Mouse (Mus musculus): ENCODE data around the gene Ugt2b1. TPM values are rescaled to one million over a fixed set of nuclear protein-coding genes. Genes with fewer than 3 reads are reported as not detected.

Gene Ugt2b1
- not detected for total RNA-seq (2023)

DNA sequence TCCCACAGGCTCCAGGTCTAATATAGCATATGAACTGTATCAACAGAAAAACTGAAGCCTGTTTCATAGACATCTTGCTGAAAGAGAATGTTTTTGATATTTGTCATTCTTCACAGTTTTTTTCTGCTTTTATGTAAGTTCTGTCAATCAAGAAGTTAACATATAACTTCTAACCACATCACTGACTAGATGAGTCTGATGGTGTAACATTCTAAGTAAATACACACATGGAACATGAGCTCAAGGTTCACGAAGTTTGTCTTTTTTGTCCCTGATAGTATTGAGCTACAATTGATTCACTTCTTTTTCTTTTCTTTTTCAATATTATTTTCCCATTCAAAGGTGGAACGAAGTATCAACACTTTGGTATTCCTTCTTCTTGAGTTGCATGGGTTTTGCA is at the start of gene Ugt2b1:
Gene Ugt2b1 (minus strand): TSS at position 105 of the 400 bp plus-strand sequence.

DNA sequence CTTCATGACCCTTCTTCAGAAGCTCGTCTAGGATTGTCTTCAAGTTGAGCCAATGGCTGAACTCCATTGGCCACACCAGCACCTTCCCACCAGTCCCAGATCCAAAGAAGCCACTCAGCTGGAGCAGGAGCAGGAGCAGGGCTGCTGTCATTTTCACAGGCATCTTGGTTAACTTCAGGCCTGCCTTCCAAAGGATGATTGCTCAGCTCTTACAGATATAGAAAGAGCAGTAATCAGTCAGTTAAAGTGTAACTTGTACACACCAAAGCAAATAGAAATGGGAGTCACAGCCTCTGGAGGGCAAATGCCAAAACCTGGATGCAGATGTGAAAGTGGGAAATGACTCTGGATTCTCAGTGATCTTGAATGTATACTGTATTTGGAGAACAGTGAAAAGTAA is 19.6 kb downstream of the Ugt2b1 start, which contains the start of gene Ugt2b34:
Gene Ugt2b34 (minus strand): TSS at position 180 of the 400 bp plus-strand sequence.

Other genes starting within 250 kb of the Ugt2b1 start
- gene Tmprss11e, start 180.7 kb downstream of the Ugt2b1 start, total RNA-seq (2023), result not detected
- 100 to 1,000 TPM; 104 to 110 TPM for gene Ythdc1, start 122.3 kb downstream of the Ugt2b1 start, total RNA-seq (2023)
- gene Ugt2b34, start 19.6 kb downstream of the Ugt2b1 start, total RNA-seq (2023), result not detected
- not detected for gene Ugt2b35, start 74.3 kb upstream of the Ugt2b1 start, total RNA-seq (2023)
- gene Ugt2b36, start 166.0 kb upstream of the Ugt2b1 start, total RNA-seq (2023), result not detected
- not detected for gene Ugt2b5, start 213.8 kb upstream of the Ugt2b1 start, total RNA-seq (2023)

Measured in neutrophil, adult 59 days (primary cell).